Mouse (Mus musculus) MEL (cell line): Measurements from ENCODE around the gene Rnd1. TPM values are rescaled to one million over a fixed set of nuclear protein-coding genes. Genes with fewer than 3 reads are reported as not detected.
A peak's percentile ranks its signal among the peaks of the same experiment; 100 is the strongest.

Experiments used
- DNase-seq: peaks from one replicate; pipeline ENCODE4 v3.0.0; 2011; ENCODE audit warnings: low read depth, low spot score
- H3K27ac ChIP-seq: 2 replicates; pipeline ENCODE4 v1.5.1; 2012; ENCODE audit warnings: low read depth, mild to moderate bottlenecking, control low read depth, low read length, moderate library complexity; ENCODE audit not compliant: control insufficient read depth
- H3K27me3 ChIP-seq, 2 experiments: fragments of 150-350 bp in 1 of 2; sonication (generic) in 1 of 2; 2 replicates each; pipeline ENCODE4 v1.6.1; 2012; ENCODE audit warnings: low read length in 2 of 2, mild to moderate bottlenecking in 2 of 2, improper control_type of control experiment in 1 of 2, moderate library complexity in 1 of 2; ENCODE audit not compliant: insufficient read depth in 2 of 2, control insufficient read depth in 1 of 2
- H3K36me3 ChIP-seq, 2 experiments: 2 replicates each; pipeline ENCODE4 v1.6.1; 2012 to 2014; ENCODE audit warnings: low read length in 2 of 2, improper control_type of control experiment in 1 of 2, inconsistent platforms in 1 of 2, mild to moderate bottlenecking in 1 of 2; ENCODE audit not compliant: insufficient read depth in 2 of 2, control insufficient read depth in 1 of 2
- H3K4me1 ChIP-seq, 2 experiments: fragments of 150-350 bp in 1 of 2; sonication (generic) in 1 of 2; 2 replicates each; pipeline ENCODE4 v1.6.1; 2012; ENCODE audit warnings: low read length in 2 of 2, improper control_type of control experiment in 1 of 2, mild to moderate bottlenecking in 1 of 2; ENCODE audit not compliant: insufficient read depth in 2 of 2, control insufficient read depth in 1 of 2
- H3K4me3 ChIP-seq, 2 experiments: fragments of 150-350 bp in 1 of 2; sonication (generic) in 1 of 2; 2 replicates each; pipeline ENCODE4 v1.5.1; 2012; ENCODE audit warnings: low read depth in 2 of 2, low read length in 2 of 2, mild to moderate bottlenecking in 2 of 2, moderate library complexity in 2 of 2, control low read depth in 1 of 2, improper control_type of control experiment in 1 of 2; ENCODE audit not compliant: control insufficient read depth in 1 of 2, insufficient read depth in 1 of 2
- H3K79me2 ChIP-seq: 2 replicates; pipeline ENCODE4 v1.6.1; 2012; ENCODE audit warnings: mild to moderate bottlenecking, low read length, moderate library complexity; ENCODE audit not compliant: control insufficient read depth, poor library complexity, insufficient read depth
- H3K9ac ChIP-seq: 2 replicates; pipeline ENCODE4 v1.6.1; 2012; ENCODE audit warnings: low read depth, mild to moderate bottlenecking, control low read depth, low read length, moderate library complexity; ENCODE audit not compliant: control insufficient read depth, poor library complexity, severe bottlenecking
- H3K9me3 ChIP-seq: fragments of 150-350 bp; sonication (generic); replicated peaks from 2 replicates; pipeline ENCODE4 v1.6.1; 2012; ENCODE audit warnings: mild to moderate bottlenecking, low read length, improper control_type of control experiment, moderate library complexity; ENCODE audit not compliant: insufficient read depth
- BHLHE40 ChIP-seq: IDR thresholded peaks from 2 replicates; pipeline ENCODE4 v1.6.1; 2012; ENCODE audit warnings: low read depth, mild to moderate bottlenecking, inconsistent platforms, low read length, improper control_type of control experiment, borderline replicate concordance
- CHD1 ChIP-seq: IDR thresholded peaks from 2 replicates; pipeline ENCODE4 v1.6.1; 2012; ENCODE audit warnings: low read depth, mild to moderate bottlenecking, inconsistent platforms, low read length, improper control_type of control experiment
- CHD2 ChIP-seq: IDR thresholded peaks from 2 replicates; pipeline ENCODE4 v1.6.1; 2011; ENCODE audit warnings: low read length, improper control_type of control experiment
- CTCF ChIP-seq, 3 experiments: IDR thresholded peaks in 2 of 3; conservative IDR thresholded peaks in 1 of 3; 2 replicates each; pipeline ENCODE4 v1.5.1; 2011 to 2012; ENCODE audit warnings: low read length in 3 of 3, low read depth in 2 of 3, mild to moderate bottlenecking in 2 of 3, improper control_type of control experiment in 1 of 3, inconsistent platforms in 1 of 3, mixed read lengths in 1 of 3, moderate library complexity in 1 of 3; ENCODE audit not compliant: control insufficient read depth in 1 of 3, insufficient read depth in 1 of 3, poor library complexity in 1 of 3, severe bottlenecking in 1 of 3
- E2F4 ChIP-seq: IDR thresholded peaks from 2 replicates; pipeline ENCODE4 v1.6.1; 2011; ENCODE audit warnings: low read depth, low read length, improper control_type of control experiment, borderline replicate concordance
- ELF1 ChIP-seq: IDR thresholded peaks from 2 replicates; pipeline ENCODE4 v1.6.1; 2014; ENCODE audit warnings: low read depth, mild to moderate bottlenecking, inconsistent platforms, low read length, improper control_type of control experiment, moderate library complexity
- EP300 ChIP-seq, 2 experiments: IDR thresholded peaks; 2 replicates each; pipeline ENCODE4 v1.6.1; 2011; ENCODE audit warnings: improper control_type of control experiment in 2 of 2, low read length in 2 of 2, low read depth in 1 of 2, mild to moderate bottlenecking in 1 of 2
- GABPA ChIP-seq: IDR thresholded peaks from 2 replicates; pipeline ENCODE4 v1.6.1; 2012; ENCODE audit warnings: low read depth, mild to moderate bottlenecking, inconsistent platforms, low read length, improper control_type of control experiment, moderate library complexity
- GATA1 ChIP-seq: IDR thresholded peaks from 2 replicates; pipeline ENCODE4 v1.6.1; 2011; ENCODE audit warnings: low read depth, low read length, improper control_type of control experiment
- KAT2A ChIP-seq: conservative IDR thresholded peaks from 2 replicates; pipeline ENCODE4 v1.6.1; 2012; ENCODE audit warnings: low read depth, low read length, improper control_type of control experiment, inconsistent platforms
- MAX ChIP-seq: IDR thresholded peaks from 2 replicates; pipeline ENCODE4 v1.6.1; 2011; ENCODE audit warnings: low read length, improper control_type of control experiment
- MAZ ChIP-seq: IDR thresholded peaks from 2 replicates; pipeline ENCODE4 v1.6.1; 2012; ENCODE audit warnings: low read depth, mild to moderate bottlenecking, inconsistent platforms, low read length, improper control_type of control experiment
- MEF2A ChIP-seq: IDR thresholded peaks from 2 replicates; pipeline ENCODE4 v1.6.1; 2014; ENCODE audit warnings: low read depth, mild to moderate bottlenecking, inconsistent platforms, low read length, improper control_type of control experiment; ENCODE audit not compliant: poor library complexity, insufficient replicate concordance, severe bottlenecking; ENCODE audit errors: extremely low read depth
- MYB ChIP-seq: IDR thresholded peaks from 2 replicates; pipeline ENCODE4 v1.6.1; 2011; ENCODE audit warnings: mild to moderate bottlenecking, low read depth, low read length, improper control_type of control experiment
- NELFE ChIP-seq: IDR thresholded peaks from 2 replicates; pipeline ENCODE4 v1.6.1; 2011; ENCODE audit warnings: low read depth, low read length, improper control_type of control experiment
- NRF1 ChIP-seq: IDR thresholded peaks from 2 replicates; pipeline ENCODE4 v1.6.1; 2014; ENCODE audit warnings: low read depth, mild to moderate bottlenecking, inconsistent platforms, low read length, improper control_type of control experiment, moderate library complexity; ENCODE audit not compliant: poor library complexity, insufficient read depth, severe bottlenecking
- POLR2A ChIP-seq, 2 experiments: IDR thresholded peaks; 2 replicates each; pipeline ENCODE4 v1.6.1; 2011 to 2012; ENCODE audit warnings: low read length in 2 of 2, mild to moderate bottlenecking in 2 of 2, control low read depth in 1 of 2, improper control_type of control experiment in 1 of 2, low read depth in 1 of 2, moderate library complexity in 1 of 2; ENCODE audit not compliant: control insufficient read depth in 1 of 2, insufficient read depth in 1 of 2, poor library complexity in 1 of 2
- RAD21 ChIP-seq: IDR thresholded peaks from 2 replicates; pipeline ENCODE4 v1.6.1; 2011; ENCODE audit warnings: mild to moderate bottlenecking, low read depth, low read length, improper control_type of control experiment
- RCOR1 ChIP-seq: IDR thresholded peaks from 2 replicates; pipeline ENCODE4 v1.6.1; 2012; ENCODE audit warnings: low read depth, mild to moderate bottlenecking, inconsistent platforms, low read length, improper control_type of control experiment
- SIN3A ChIP-seq: IDR thresholded peaks from 2 replicates; pipeline ENCODE4 v1.6.1; 2012; ENCODE audit warnings: low read length, improper control_type of control experiment, inconsistent platforms
- SMC3 ChIP-seq: IDR thresholded peaks from 2 replicates; pipeline ENCODE4 v1.6.1; 2011; ENCODE audit warnings: low read depth, low read length, improper control_type of control experiment
- TAL1 ChIP-seq: IDR thresholded peaks from 2 replicates; pipeline ENCODE4 v1.6.1; 2012; ENCODE audit warnings: mild to moderate bottlenecking, inconsistent platforms, low read length, moderate library complexity, mixed read lengths
- TBP ChIP-seq: IDR thresholded peaks from 2 replicates; pipeline ENCODE4 v1.8.0; 2011; ENCODE audit warnings: low read depth, low read length, improper control_type of control experiment
- TCF12 ChIP-seq: IDR thresholded peaks from 2 replicates; pipeline ENCODE4 v1.6.1; 2014; ENCODE audit warnings: low read depth, mild to moderate bottlenecking, inconsistent platforms, low read length, improper control_type of control experiment, moderate library complexity
- UBTF ChIP-seq: IDR thresholded peaks from 2 replicates; pipeline ENCODE4 v1.6.1; 2012; ENCODE audit warnings: low read depth, mild to moderate bottlenecking, inconsistent platforms, low read length, improper control_type of control experiment, moderate library complexity, borderline replicate concordance; ENCODE audit not compliant: insufficient read depth
- USF1 ChIP-seq: IDR thresholded peaks from 2 replicates; pipeline ENCODE4 v1.6.1; 2014; ENCODE audit warnings: low read depth, mild to moderate bottlenecking, inconsistent platforms, low read length, improper control_type of control experiment, moderate library complexity
- USF2 ChIP-seq, 2 experiments: IDR thresholded peaks; 2 replicates each; pipeline ENCODE4 v1.6.1; 2011 to 2012; ENCODE audit warnings: improper control_type of control experiment in 2 of 2, low read length in 2 of 2, borderline replicate concordance in 1 of 2, inconsistent platforms in 1 of 2, low read depth in 1 of 2, mild to moderate bottlenecking in 1 of 2; ENCODE audit not compliant: insufficient read depth in 1 of 2
- ZKSCAN1 ChIP-seq: IDR thresholded peaks from 2 replicates; pipeline ENCODE4 v1.6.1; 2012; ENCODE audit warnings: low read depth, mild to moderate bottlenecking, inconsistent platforms, low read length, improper control_type of control experiment, moderate library complexity
- ZMIZ1 ChIP-seq: IDR thresholded peaks from 2 replicates; pipeline ENCODE4 v1.6.1; 2012; ENCODE audit warnings: low read depth, mild to moderate bottlenecking, inconsistent platforms, low read length, improper control_type of control experiment, moderate library complexity
- ZNF384 ChIP-seq: IDR thresholded peaks from 2 replicates; pipeline ENCODE4 v1.6.1; 2012; ENCODE audit warnings: low read depth, mild to moderate bottlenecking, inconsistent platforms, low read length, improper control_type of control experiment
- polyA plus RNA-seq, 2 experiments: library from polyadenylated mRNA; stranded (reverse) in 1 of 2; unstranded in 1 of 2; fragments of >175 nt in 1 of 2; fragments of >200 nt in 1 of 2; gene quantifications; 2 replicates each; pipeline versions ENCODE4 v1.2.1 to v1.2.4; 2012; ENCODE audit warnings: low replicate concordance in 2 of 2, low read depth in 1 of 2; ENCODE audit not compliant: insufficient read length in 2 of 2, insufficient read depth in 1 of 2, missing spikeins in 1 of 2
- total RNA-seq: library from RNA; depleted of rRNA; stranded (reverse); fragments of 300-350 nt; gene quantifications from 2 replicates; pipeline ENCODE4 v1.2.3, GENCODE M21; 2012

Gene Rnd1
- total and polyA plus RNA-seq, 3 experiments: 5.5 to 6.0 TPM; not detected in 1

GRCm38 (mm10) chr15:98614971-98615370 is 62.3 kb downstream of the Rnd1 start:
- Histone ChIP-seq H3K27me3 (peaks cover 1 to 5% of the 10 kb centered on the region in 2 experiments; a peak in 2 of 4 replicates), H3K27ac (no peak overlapping the region), H3K79me2 (peaks cover under 1% of the 10 kb centered on the region; the same call in 1 of the 2 replicates), H3K36me3 (peaks cover 0 to 9% of the 10 kb centered on the region in 2 experiments; a peak in 2 of 4 replicates), H3K9ac (no peak overlapping the region), H3K4me1 (peaks cover 0 to 24% of the 10 kb centered on the region in 2 experiments), H3K9me3 (no peaks in the 10 kb centered on the region), H3K4me3 (no peak overlapping the region)
- no peak for DNase-seq
- TF ChIP-seq GATA1 (no peak), ZNF384 (no peak), MAX (no peak), ELF1 (no peak), E2F4 (no peak), TBP (no peak), MYB (no peak), USF2 (IDR thresholded peaks at IDR 0.05; ENCODE audit: borderline replicate concordance in 1 of 2, insufficient read depth in 1 of 2, low read depth in 1 of 2, low read length in 2 of 2) (no peak), NRF1 (no peak)

- no peaks in the 10 kb centered on the region for H3K9me3 ChIP-seq
- peaks cover 0 to 5% of the 10 kb centered on the region in 2 experiments; a peak in 1 of 4 replicates for H3K27me3 ChIP-seq
- no peak overlapping the region for H3K9ac ChIP-seq
- H3K36me3 ChIP-seq: peaks cover 0 to 9% of the 10 kb centered on the region in 2 experiments; a peak in 2 of 4 replicates
- H3K27ac ChIP-seq: no peak overlapping the region
- H3K79me2 ChIP-seq: peaks cover 5% of the 10 kb centered on the region; the same call in 1 of the 2 replicates
- peak; percentile 78 for DNase-seq
- H3K4me3 ChIP-seq: no peak overlapping the region
- peaks cover 0 to 25% of the 10 kb centered on the region in 2 experiments for H3K4me1 ChIP-seq
- peak in 1 of 2 experiments; percentile 23; a peak in 1 of 4 replicates for TF ChIP-seq EP300 (IDR thresholded peaks at IDR 0.05; ENCODE audit: low read depth in 1 of 2, low read length in 2 of 2)
- no peak for TF ChIP-seq ELF1
- TF ChIP-seq NELFE: no peak
- TF ChIP-seq SIN3A: no peak; the same call in 1 of the 2 replicates
- TF ChIP-seq CHD2: no peak
- TF ChIP-seq RAD21: no peak
- peak; percentile 21; the same call in 1 of the 2 replicates for TF ChIP-seq SMC3
- no peak for TF ChIP-seq CHD1
- no peak for TF ChIP-seq ZKSCAN1
- no peak for TF ChIP-seq MAX
- no peak for TF ChIP-seq RCOR1
- TF ChIP-seq E2F4: no peak
- no peak for TF ChIP-seq POLR2A (IDR thresholded peaks at IDR 0.05; ENCODE audit: control insufficient read depth in 1 of 2, insufficient read depth in 1 of 2, low read depth in 1 of 2, low read length in 2 of 2, poor library complexity in 1 of 2)
- no peak for TF ChIP-seq USF1
- TF ChIP-seq MAZ: no peak
- TF ChIP-seq TCF12: no peak
- TF ChIP-seq NRF1: no peak
- TF ChIP-seq GATA1: 0 out of 2 replicates have a peak, but pooled peaks have one; percentile 16
- no peak for TF ChIP-seq USF2 (IDR thresholded peaks at IDR 0.05; ENCODE audit: borderline replicate concordance in 1 of 2, insufficient read depth in 1 of 2, low read depth in 1 of 2, low read length in 2 of 2)
- no peak for TF ChIP-seq CTCF (IDR thresholded peaks at IDR 0.05 in 2 of 3, conservative IDR thresholded peaks at IDR 0.05 in 1 of 3; ENCODE audit: control insufficient read depth in 1 of 3, insufficient read depth in 1 of 3, low read depth in 2 of 3, low read length in 3 of 3, poor library complexity in 1 of 3, severe bottlenecking in 1 of 3)
- no peak for TF ChIP-seq GABPA
- TF ChIP-seq KAT2A: no peak
- TF ChIP-seq UBTF: no peak
- TF ChIP-seq BHLHE40: no peak
- no peak for TF ChIP-seq MEF2A
- TF ChIP-seq ZMIZ1: no peak
- TF ChIP-seq TAL1: 0 out of 2 replicates have a peak, but pooled peaks have one; percentile 11
Measured at GRCm38 (mm10) chr15:98614551-98614950, 62.7 kb downstream of the Rnd1 start.
